Mouse (Mus musculus) hindbrain, embryonic 15.5 days (tissue): ENCODE measurements around the gene Insyn1. TPM values are rescaled to one million over a fixed set of nuclear protein-coding genes. Genes with fewer than 3 reads are reported as not detected.

Experiments
- ATAC-seq: fragments of 200-750 bp; cut with Nextera tagmentation; 2 replicates; pipeline ENCODE4 v1.8.0; 2017; ENCODE audit warnings: low read depth, moderate number of reproducible peaks, moderate TSS enrichment; ENCODE audit not compliant: low FRiP score
- H3K27ac ChIP-seq: fragments of 300-500 bp; sonication (generic); replicated peaks from 2 replicates; pipeline ENCODE4 v1.5.1; 2015; ENCODE audit warnings: mild to moderate bottlenecking, inconsistent platforms
- H3K27me3 ChIP-seq: fragments of 300-500 bp; sonication (generic); 2 replicates; pipeline ENCODE4 v1.6.1; 2015; ENCODE audit warnings: control low read depth, inconsistent platforms
- H3K36me3 ChIP-seq: fragments of 300-500 bp; sonication (generic); 2 replicates; pipeline ENCODE4 v1.6.1; 2015; ENCODE audit warnings: control low read depth, inconsistent platforms
- H3K4me1 ChIP-seq: fragments of 300-500 bp; sonication (generic); replicated peaks from 2 replicates; pipeline ENCODE4 v1.6.1; 2015; ENCODE audit warnings: control low read depth, inconsistent platforms
- H3K4me2 ChIP-seq: fragments of 300-500 bp; sonication (generic); 2 replicates; pipeline ENCODE4 v1.6.1; 2015; ENCODE audit warnings: moderate library complexity, mild to moderate bottlenecking, inconsistent platforms
- H3K4me3 ChIP-seq: fragments of 300-500 bp; sonication (generic); 2 replicates; pipeline ENCODE4 v1.5.1; 2015; ENCODE audit warnings: mild to moderate bottlenecking, inconsistent platforms
- H3K9ac ChIP-seq: fragments of 300-500 bp; sonication (generic); 2 replicates; pipeline ENCODE4 v1.6.1; 2015; ENCODE audit warnings: inconsistent platforms
- H3K9me3 ChIP-seq: fragments of 300-500 bp; sonication (generic); 2 replicates; pipeline ENCODE4 v1.6.1; 2016; ENCODE audit warnings: control low read depth, inconsistent platforms
- WGBS: fragments of 180-500 bp; shearing (Covaris S2); methylation state at CpG from one replicate; pipeline ENCODE4 v1.1.7; 2015; 5-methylcytosine and 5-hydroxymethylcytosine counted together
- polyA plus RNA-seq: library from polyadenylated mRNA; unstranded; fragments of >200 nt; fragmentation: Nextera tagmentation; extraction: Ambion mirVana; gene quantifications from 2 replicates; pipeline ENCODE4 v1.2.1, GENCODE M21; 2015

The Insyn1 gene
- polyA plus RNA-seq, 1 experiment from 2014 or later = 14.5 TPM

DNA sequence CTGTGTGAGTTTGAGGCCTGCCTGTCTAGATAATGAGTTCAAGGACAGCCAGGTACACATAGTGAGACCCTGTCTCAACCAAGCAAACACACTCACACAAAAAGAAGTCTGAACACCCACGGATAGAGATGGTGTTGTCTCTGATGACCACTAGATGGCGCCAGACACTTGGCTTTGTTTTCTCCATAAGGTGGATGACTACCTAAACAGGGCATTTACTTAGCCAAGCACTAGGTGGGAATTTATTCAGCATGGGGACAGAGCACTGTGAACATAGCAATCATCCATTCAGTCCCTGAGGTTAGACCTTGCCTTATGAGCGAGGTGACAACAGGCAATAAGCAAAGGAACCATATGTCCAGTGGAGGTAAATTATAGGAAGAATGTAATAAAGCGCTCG lies 51.5 kb downstream of the Insyn1 start:
- peaks cover 13% of the 10 kb centered on the region for H3K4me1 ChIP-seq
- H3K9me3 ChIP-seq = no peaks in the 10 kb centered on the region
- 50% methylated on average over 5 of the region's 5 CpGs for WGBS
- H3K27ac ChIP-seq = no peak overlapping the region
- H3K4me3 ChIP-seq = no peak overlapping the region
- H3K27me3 ChIP-seq = no peaks in the 10 kb centered on the region
- peaks cover 13% of the 10 kb centered on the region; the same call in 1 of the 2 replicates for H3K36me3 ChIP-seq
- peak; percentile 39; the same call in 1 of the 2 replicates for ATAC-seq
- H3K9ac ChIP-seq = no peak overlapping the region
- no peak overlapping the region for H3K4me2 ChIP-seq

DNA sequence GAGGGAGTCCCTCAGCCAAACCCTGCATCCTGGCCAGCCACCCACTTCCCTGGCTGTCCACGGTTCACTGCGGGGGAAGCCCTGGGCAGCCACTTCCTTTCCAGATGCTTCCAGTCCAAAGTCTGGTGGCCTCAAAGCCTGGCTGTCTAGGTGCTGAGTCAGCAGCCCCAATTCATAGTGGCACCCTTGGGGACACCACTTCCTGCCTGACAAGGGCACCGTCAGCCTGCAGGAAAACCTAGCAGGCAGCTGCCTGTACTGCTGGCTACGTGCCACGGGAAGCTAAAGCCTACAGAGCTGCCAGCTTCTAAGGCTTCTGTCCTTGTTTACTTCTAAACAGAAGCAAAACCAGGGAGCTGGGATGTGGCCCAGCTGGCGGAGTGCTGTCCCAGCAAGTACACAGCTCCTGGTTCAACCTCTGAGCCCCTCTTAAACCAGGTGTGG lies 53.5 kb downstream of the Insyn1 start:
- WGBS = 42% methylated on average over 6 of the region's 6 CpGs
- Histone ChIP-seq H3K27ac (peak overlapping the region; percentile 42), H3K4me3 (no peak overlapping the region), H3K4me2 (no peak overlapping the region), H3K4me1 (peaks cover 22% of the 10 kb centered on the region), H3K9ac (no peak overlapping the region), H3K36me3 (peaks cover 7% of the 10 kb centered on the region; the same call in 1 of the 2 replicates), H3K9me3 (no peaks in the 10 kb centered on the region), H3K27me3 (no peaks in the 10 kb centered on the region)
- peak; percentile 36; the same call in 1 of the 2 replicates for ATAC-seq

DNA sequence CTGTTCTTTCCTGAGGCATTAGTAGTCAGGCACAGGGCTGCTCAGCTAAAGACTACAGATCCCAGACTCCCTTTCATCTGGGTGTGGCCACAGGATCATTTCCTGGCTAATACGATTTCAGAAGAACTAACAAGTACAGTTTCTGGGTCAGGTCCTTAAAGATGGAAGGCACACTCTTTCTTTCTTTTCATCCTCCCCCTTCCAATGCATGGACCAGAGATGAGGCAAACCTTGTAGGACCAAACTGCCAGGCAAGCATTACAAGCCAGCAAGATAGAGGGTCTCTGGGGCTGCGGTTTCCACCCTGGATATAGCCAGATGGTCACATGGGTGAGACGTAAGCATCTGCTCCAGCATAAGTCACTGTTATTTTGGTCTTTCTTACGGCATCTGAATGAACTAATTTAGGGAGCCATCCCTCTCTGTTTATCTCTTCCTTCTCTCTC lies 56.5 kb downstream of the Insyn1 start:
- ATAC-seq = no peak
- H3K9me3 ChIP-seq = no peaks in the 10 kb centered on the region
- WGBS = 50% methylated on average over 4 of the region's 4 CpGs
- 0 out of 2 replicates have a peak overlapping the region, but pooled peaks have one; percentile 8 for H3K9ac ChIP-seq
- peak overlapping the region; percentile 36 for H3K4me2 ChIP-seq
- H3K27ac ChIP-seq = peak overlapping the region; percentile 34; the same call in 1 of the 2 replicates
- H3K4me3 ChIP-seq = no peak overlapping the region
- no peaks in the 10 kb centered on the region for H3K36me3 ChIP-seq
- H3K27me3 ChIP-seq = no peaks in the 10 kb centered on the region
- H3K4me1 ChIP-seq = peaks cover 41% of the 10 kb centered on the region

DNA sequence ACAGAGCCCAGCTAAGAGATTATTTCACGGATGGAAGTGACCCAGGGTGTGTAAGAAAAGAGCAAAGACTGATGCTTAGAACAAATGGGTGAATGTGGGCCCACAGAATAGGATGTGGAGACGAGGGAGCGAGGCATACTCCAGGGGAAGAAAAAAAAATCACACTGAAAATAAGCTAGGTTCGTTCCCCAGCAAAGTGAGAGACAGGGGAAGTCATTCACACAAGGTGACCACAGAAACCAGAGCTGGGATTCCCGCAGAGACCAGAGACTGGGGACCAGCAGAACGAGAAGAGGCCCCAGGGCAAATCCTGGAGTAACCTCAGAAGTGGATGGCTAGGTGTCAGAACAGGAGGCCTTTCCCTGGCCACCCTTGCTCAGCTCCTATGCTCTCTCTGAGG lies 57.0 kb downstream of the Insyn1 start:
- Histone ChIP-seq H3K36me3 (no peaks in the 10 kb centered on the region), H3K9ac (0 out of 2 replicates have a peak overlapping the region, but pooled peaks have one; percentile 8), H3K27ac (peak overlapping the region; percentile 34; the same call in 1 of the 2 replicates), H3K4me1 (peaks cover 41% of the 10 kb centered on the region), H3K9me3 (no peaks in the 10 kb centered on the region), H3K4me3 (no peak overlapping the region), H3K27me3 (no peaks in the 10 kb centered on the region), H3K4me2 (no peak overlapping the region)
- WGBS = 74% methylated on average over 6 of the region's 6 CpGs
- no peak for ATAC-seq

DNA sequence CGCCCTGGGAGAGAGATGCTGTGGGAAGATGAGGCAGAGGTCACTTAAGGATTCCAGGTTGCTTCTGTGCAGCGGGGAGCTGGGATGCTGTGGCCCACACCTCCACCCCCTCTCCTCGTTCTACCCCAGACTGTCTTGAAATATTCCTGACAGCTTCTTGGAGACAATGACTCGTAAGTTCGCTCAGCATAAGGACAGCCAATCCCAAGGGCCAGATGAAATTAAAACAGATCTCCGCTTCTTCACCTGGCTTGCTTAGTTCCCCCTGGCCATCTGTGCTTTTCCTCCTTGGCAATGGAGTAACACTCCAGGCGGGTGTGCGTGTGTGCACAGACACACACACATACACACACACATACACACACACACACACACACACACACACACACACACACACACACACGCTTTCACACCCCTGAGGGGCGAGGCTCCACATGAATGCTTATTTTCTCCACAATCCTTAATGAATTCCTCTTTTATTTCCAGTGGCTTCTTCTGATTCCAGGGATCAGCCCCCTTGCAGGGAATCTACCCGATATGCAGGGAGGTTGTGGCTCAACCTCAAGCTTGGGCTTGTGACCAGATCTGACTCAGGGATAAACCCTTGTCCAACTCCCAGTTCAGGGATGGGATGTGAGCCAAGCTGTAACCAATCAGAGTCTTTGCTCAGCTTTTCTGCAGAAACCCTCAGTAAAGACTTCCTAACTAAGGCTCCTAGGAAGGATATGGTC lies 58.4 kb downstream of the Insyn1 start:
- Histone ChIP-seq H3K36me3 (no peaks in the 10 kb centered on the region), H3K4me1 (peaks cover 41% of the 10 kb centered on the region), H3K4me2 (no peak overlapping the region), H3K4me3 (no peak overlapping the region), H3K9ac (no peak overlapping the region), H3K27ac (no peak overlapping the region), H3K27me3 (no peaks in the 10 kb centered on the region), H3K9me3 (no peaks in the 10 kb centered on the region)
- WGBS = 62% methylated on average over 11 of the region's 11 CpGs
- no peak for ATAC-seq

DNA sequence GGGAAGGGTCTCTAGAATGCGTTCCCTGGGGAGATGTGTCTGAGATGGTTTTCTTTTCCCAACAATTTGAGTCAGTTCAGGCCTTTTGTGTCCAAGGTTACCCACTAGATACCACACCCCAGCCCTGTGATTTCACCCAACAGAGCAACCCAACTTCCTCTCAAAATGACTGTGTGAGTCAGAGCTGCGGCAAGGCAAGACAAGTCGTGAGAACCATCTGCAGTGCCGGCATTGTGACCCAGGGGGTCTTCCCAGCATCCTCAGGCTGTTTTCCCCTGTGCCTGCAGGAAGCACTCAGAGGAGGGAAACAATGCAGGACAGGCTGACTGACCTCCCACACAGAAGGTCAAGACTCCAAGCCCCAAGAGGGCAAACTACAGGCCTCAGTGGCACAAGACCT lies 60.5 kb downstream of the Insyn1 start:
- no peaks in the 10 kb centered on the region for H3K9me3 ChIP-seq
- no peak overlapping the region for H3K9ac ChIP-seq
- no peak overlapping the region for H3K4me2 ChIP-seq
- H3K4me3 ChIP-seq = no peak overlapping the region
- no peak overlapping the region for H3K27ac ChIP-seq
- ATAC-seq = no peak
- H3K4me1 ChIP-seq = peaks cover 40% of the 10 kb centered on the region
- no peaks in the 10 kb centered on the region for H3K36me3 ChIP-seq
- H3K27me3 ChIP-seq = no peaks in the 10 kb centered on the region
- WGBS = 43% methylated on average over 4 of the region's 4 CpGs

Other genes starting within 250 kb of the Insyn1 start
- gene Pml, start 238.8 kb upstream of the Insyn1 start, polyA plus RNA-seq = 4.3 and 5.2 TPM in 2 replicates
- 123 and 126 TPM in 2 replicates for gene Stoml1, start 235.4 kb upstream of the Insyn1 start, polyA plus RNA-seq
- 10.3 and 10.7 TPM in 2 replicates for gene Loxl1, start 175.4 kb upstream of the Insyn1 start, polyA plus RNA-seq
- gene Tbc1d21, start 118.1 kb upstream of the Insyn1 start, polyA plus RNA-seq = not detected in 2 replicates
- 29.9 and 33.8 TPM in 2 replicates for gene Cd276, start 66.8 kb downstream of the Insyn1 start, polyA plus RNA-seq
- gene Nptn, start 93.6 kb downstream of the Insyn1 start, polyA plus RNA-seq = 185 and 190 TPM in 2 replicates